Mouse (Mus musculus): ENCODE results near the gene Fbxo22. TPM values are rescaled to one million over a fixed set of nuclear protein-coding genes. Genes with fewer than 3 reads are reported as not detected.
"Not testable (repeated sequence)": the region's sequence is repeated elsewhere in the genome, so short reads cannot be mapped to it uniquely, and the experiment has no call there.

Gene Fbxo22
- polyA plus RNA-seq, 1 experiment from 2014 or later = 84.3 TPM

GRCm38 (mm10) chr9:55246440-55246839, 37.7 kb downstream of the Fbxo22 start:
- Histone ChIP-seq H3K4me2 (ENCODE audit: low read length) (no peak overlapping the region), H3K4me3 (ENCODE audit: low read length) (no peak overlapping the region), H3K9ac (ENCODE audit: low read depth, low read length) (no peak overlapping the region), H3K27ac (ENCODE audit: low read depth, low read length) (no peak overlapping the region), H3K27me3 (replicated peaks; ENCODE audit: control insufficient read depth, insufficient read depth, low read length) (no peaks in the 10 kb centered on the region), H3K36me3 (ENCODE audit: control insufficient read depth, insufficient read depth, low read length) (no peaks in the 10 kb centered on the region), H3K9me3 (ENCODE audit: control insufficient read depth, low read length) (no peaks in the 10 kb centered on the region), H3K4me1 (ENCODE audit: control insufficient read depth, insufficient read depth, low read depth, low read length) (no peaks in the 10 kb centered on the region)
- no peak for ATAC-seq
- WGBS = 80% methylated on average over 8 of the region's 8 CpGs

- Histone ChIP-seq H3K27me3 (replicated peaks; ENCODE audit: control insufficient read depth, insufficient read depth, low read length) (no peaks in the 10 kb centered on the region), H3K27ac (ENCODE audit: low read depth, low read length) (no peak overlapping the region), H3K4me3 (ENCODE audit: low read length) (no peak overlapping the region), H3K9me3 (ENCODE audit: control insufficient read depth, low read length) (no peaks in the 10 kb centered on the region), H3K4me1 (ENCODE audit: control insufficient read depth, insufficient read depth, low read depth, low read length) (no peaks in the 10 kb centered on the region), H3K4me2 (ENCODE audit: low read length) (no peak overlapping the region), H3K36me3 (ENCODE audit: control insufficient read depth, insufficient read depth, low read length) (no peaks in the 10 kb centered on the region), H3K9ac (ENCODE audit: low read depth, low read length) (no peak overlapping the region)
- 91% methylated on average over 4 of the region's 4 CpGs for WGBS
- ATAC-seq = no peak
Observed at GRCm38 (mm10) chr9:55246918-55247317, 38.2 kb downstream of the Fbxo22 start.

- Histone ChIP-seq H3K4me3 (ENCODE audit: low read length) (no peak overlapping the region), H3K4me1 (ENCODE audit: control insufficient read depth, insufficient read depth, low read depth, low read length) (no peaks in the 10 kb centered on the region), H3K4me2 (ENCODE audit: low read length) (no peak overlapping the region), H3K27me3 (replicated peaks; ENCODE audit: control insufficient read depth, insufficient read depth, low read length) (no peaks in the 10 kb centered on the region), H3K9me3 (ENCODE audit: control insufficient read depth, low read length) (no peaks in the 10 kb centered on the region), H3K9ac (ENCODE audit: low read depth, low read length) (no peak overlapping the region), H3K27ac (ENCODE audit: low read depth, low read length) (no peak overlapping the region), H3K36me3 (ENCODE audit: control insufficient read depth, insufficient read depth, low read length) (no peaks in the 10 kb centered on the region)
- ATAC-seq = no peak
- 88% methylated on average over 4 of the region's 4 CpGs for WGBS
Observed at GRCm38 (mm10) chr9:55248465-55248864, 39.7 kb downstream of the Fbxo22 start.

- Histone ChIP-seq H3K4me2 (ENCODE audit: low read length) (no peak overlapping the region), H3K4me3 (ENCODE audit: low read length) (no peak overlapping the region), H3K36me3 (ENCODE audit: control insufficient read depth, insufficient read depth, low read length) (no peaks in the 10 kb centered on the region), H3K27ac (ENCODE audit: low read depth, low read length) (no peak overlapping the region), H3K9me3 (ENCODE audit: control insufficient read depth, low read length) (no peaks in the 10 kb centered on the region), H3K9ac (ENCODE audit: low read depth, low read length) (no peak overlapping the region), H3K4me1 (ENCODE audit: control insufficient read depth, insufficient read depth, low read depth, low read length) (no peaks in the 10 kb centered on the region), H3K27me3 (replicated peaks; ENCODE audit: control insufficient read depth, insufficient read depth, low read length) (no peaks in the 10 kb centered on the region)
- WGBS = 83% methylated on average over 6 of the region's 6 CpGs
- no peak for ATAC-seq
Observed at GRCm38 (mm10) chr9:55250595-55251247, 42.0 kb downstream of the Fbxo22 start.

GRCm38 (mm10) chr9:55252097-55252496, 43.4 kb downstream of the Fbxo22 start:
- not testable (repeated sequence) for H3K4me2 ChIP-seq (ENCODE audit: low read length); H3K36me3 ChIP-seq (ENCODE audit: control insufficient read depth, insufficient read depth, low read length); H3K27me3 ChIP-seq (replicated peaks; ENCODE audit: control insufficient read depth, insufficient read depth, low read length); H3K27ac ChIP-seq (ENCODE audit: low read depth, low read length); H3K4me3 ChIP-seq (ENCODE audit: low read length); H3K4me1 ChIP-seq (ENCODE audit: control insufficient read depth, insufficient read depth, low read depth, low read length); H3K9me3 ChIP-seq (ENCODE audit: control insufficient read depth, low read length); ATAC-seq; H3K9ac ChIP-seq (ENCODE audit: low read depth, low read length)
- 66% methylated on average over 2 of the region's 2 CpGs for WGBS

GRCm38 (mm10) chr9:55253849-55254248, 45.1 kb downstream of the Fbxo22 start:
- WGBS = 72% methylated on average over 1 of the region's 1 CpGs

GRCm38 (mm10) chr9:55255056-55255455, 46.3 kb downstream of the Fbxo22 start:
- no peak overlapping the region for H3K4me2 ChIP-seq (ENCODE audit: low read length)
- H3K36me3 ChIP-seq (ENCODE audit: control insufficient read depth, insufficient read depth, low read length) = no peaks in the 10 kb centered on the region
- H3K4me3 ChIP-seq (ENCODE audit: low read length) = no peak overlapping the region
- no peak for ATAC-seq
- H3K9ac ChIP-seq (ENCODE audit: low read depth, low read length) = no peak overlapping the region
- WGBS = 93% methylated on average over 5 of the region's 5 CpGs
- H3K27me3 ChIP-seq (replicated peaks; ENCODE audit: control insufficient read depth, insufficient read depth, low read length) = no peaks in the 10 kb centered on the region
- H3K27ac ChIP-seq (ENCODE audit: low read depth, low read length) = no peak overlapping the region
- no peaks in the 10 kb centered on the region for H3K9me3 ChIP-seq (ENCODE audit: control insufficient read depth, low read length)
- H3K4me1 ChIP-seq (ENCODE audit: control insufficient read depth, insufficient read depth, low read depth, low read length) = no peaks in the 10 kb centered on the region

More at GRCm38 (mm10) chr9:55253849-55254248, 45.1 kb downstream of the Fbxo22 start:
- Histone ChIP-seq H3K4me3 (ENCODE audit: low read length) (no peak overlapping the region), H3K4me2 (ENCODE audit: low read length) (no peak overlapping the region), H3K36me3 (ENCODE audit: control insufficient read depth, insufficient read depth, low read length) (no peaks in the 10 kb centered on the region), H3K27me3 (replicated peaks; ENCODE audit: control insufficient read depth, insufficient read depth, low read length) (no peaks in the 10 kb centered on the region), H3K4me1 (ENCODE audit: control insufficient read depth, insufficient read depth, low read depth, low read length) (no peaks in the 10 kb centered on the region), H3K9me3 (ENCODE audit: control insufficient read depth, low read length) (no peaks in the 10 kb centered on the region), H3K27ac (ENCODE audit: low read depth, low read length) (no peak overlapping the region), H3K9ac (ENCODE audit: low read depth, low read length) (no peak overlapping the region)
- no peak for ATAC-seq

GRCm38 (mm10) chr9:55255604-55256003, 46.9 kb downstream of the Fbxo22 start:
- Histone ChIP-seq H3K9me3 (ENCODE audit: control insufficient read depth, low read length) (no peaks in the 10 kb centered on the region), H3K4me3 (ENCODE audit: low read length) (no peak overlapping the region), H3K4me2 (ENCODE audit: low read length) (no peak overlapping the region), H3K9ac (ENCODE audit: low read depth, low read length) (no peak overlapping the region), H3K4me1 (ENCODE audit: control insufficient read depth, insufficient read depth, low read depth, low read length) (no peaks in the 10 kb centered on the region), H3K36me3 (ENCODE audit: control insufficient read depth, insufficient read depth, low read length) (no peaks in the 10 kb centered on the region), H3K27ac (ENCODE audit: low read depth, low read length) (no peak overlapping the region), H3K27me3 (replicated peaks; ENCODE audit: control insufficient read depth, insufficient read depth, low read length) (no peaks in the 10 kb centered on the region)
- 73% methylated on average over 4 of the region's 4 CpGs for WGBS
- no peak for ATAC-seq

- Histone ChIP-seq H3K4me1 (ENCODE audit: control insufficient read depth, insufficient read depth, low read depth, low read length) (no peaks in the 10 kb centered on the region), H3K27me3 (replicated peaks; ENCODE audit: control insufficient read depth, insufficient read depth, low read length) (no peaks in the 10 kb centered on the region), H3K9ac (ENCODE audit: low read depth, low read length) (no peak overlapping the region), H3K4me3 (ENCODE audit: low read length) (no peak overlapping the region), H3K36me3 (ENCODE audit: control insufficient read depth, insufficient read depth, low read length) (no peaks in the 10 kb centered on the region), H3K27ac (ENCODE audit: low read depth, low read length) (no peak overlapping the region), H3K9me3 (ENCODE audit: control insufficient read depth, low read length) (no peaks in the 10 kb centered on the region), H3K4me2 (ENCODE audit: low read length) (no peak overlapping the region)
- WGBS = 84% methylated on average over 2 of the region's 2 CpGs
- no peak for ATAC-seq
Observed at GRCm38 (mm10) chr9:55257105-55257504, 48.4 kb downstream of the Fbxo22 start.

GRCm38 (mm10) chr9:55259741-55260140, 51.0 kb downstream of the Fbxo22 start:
- no peaks in the 10 kb centered on the region for H3K27me3 ChIP-seq (replicated peaks; ENCODE audit: control insufficient read depth, insufficient read depth, low read length)
- H3K36me3 ChIP-seq (ENCODE audit: control insufficient read depth, insufficient read depth, low read length) = no peaks in the 10 kb centered on the region
- H3K9me3 ChIP-seq (ENCODE audit: control insufficient read depth, low read length) = no peaks in the 10 kb centered on the region
- WGBS = 54% methylated on average over 6 of the region's 6 CpGs
- ATAC-seq = no peak
- H3K4me3 ChIP-seq (ENCODE audit: low read length) = no peak overlapping the region
- H3K4me1 ChIP-seq (ENCODE audit: control insufficient read depth, insufficient read depth, low read depth, low read length) = no peaks in the 10 kb centered on the region
- H3K9ac ChIP-seq (ENCODE audit: low read depth, low read length) = no peak overlapping the region
- H3K27ac ChIP-seq (ENCODE audit: low read depth, low read length) = no peak overlapping the region
- H3K4me2 ChIP-seq (ENCODE audit: low read length) = no peak overlapping the region
